Mouse (Mus musculus) kidney, adult 2 months (tissue): Measurements from ENCODE around the gene Pknox2.

Experiments
- CTCF ChIP-seq: fragments of 200-500 bp; conservative IDR thresholded peaks from 2 replicates; pipeline ENCODE4 v1.5.1; 2011; ENCODE audit warnings: low read depth, mild to moderate bottlenecking, control low read depth, low read length, moderate library complexity, mixed read lengths; ENCODE audit not compliant: insufficient read depth, insufficient read length
- POLR2A ChIP-seq: fragments of 200-500 bp; IDR thresholded peaks from one replicate; pipeline ENCODE4 v1.6.1; 2011; ENCODE audit warnings: low read depth, low read length, control low read depth

DNA sequence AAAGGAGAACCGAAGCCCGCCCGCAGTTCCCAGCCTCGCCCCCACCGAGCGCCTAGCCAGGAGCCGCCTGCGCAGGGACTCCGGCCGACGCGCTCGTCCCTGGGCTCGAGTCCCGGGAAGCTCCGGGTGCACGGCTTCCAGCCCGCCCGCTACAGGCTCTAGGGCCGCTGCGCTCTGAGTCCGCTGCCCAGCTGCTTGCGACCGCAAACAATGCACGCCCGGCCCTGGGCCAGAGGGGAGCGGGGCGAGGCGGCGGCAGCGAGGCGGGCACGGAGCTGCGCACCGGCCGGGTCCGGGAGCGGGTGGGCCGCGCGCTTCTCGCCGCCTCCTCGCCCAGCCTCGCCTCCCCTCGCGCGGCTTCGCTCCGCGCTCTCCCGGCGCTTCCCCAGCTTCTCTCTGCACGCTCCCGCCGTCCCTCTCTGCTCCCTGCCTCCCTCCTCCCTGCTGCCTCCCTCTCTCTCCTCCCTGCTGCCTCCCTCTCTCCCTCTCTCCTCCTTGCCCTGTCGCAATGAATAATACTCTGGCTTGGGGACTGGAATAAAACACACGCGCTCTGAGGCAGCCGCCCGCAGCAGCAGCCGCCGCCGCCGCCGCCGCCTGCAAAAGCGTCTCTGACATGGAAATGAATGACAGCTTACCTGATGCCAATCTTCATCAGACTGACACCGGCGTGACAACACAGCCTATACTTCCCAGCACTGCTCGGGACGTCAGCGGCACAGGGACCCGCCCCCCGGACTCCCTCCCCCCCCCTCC is 426 bp downstream of the Pknox2 start:
- TF ChIP-seq POLR2A = no peak
- TF ChIP-seq CTCF = no peak
